Mouse (Mus musculus) heart, postnatal 0 days (tissue): ENCODE data around the gene St3gal3.

Experiments used
- CTCF ChIP-seq: IDR thresholded peaks from 2 replicates; pipeline ENCODE4 v1.5.1; 2016; ENCODE audit warnings: antibody characterized with exemption, control low read depth, low read depth
- EP300 ChIP-seq: IDR thresholded peaks from 2 replicates; pipeline ENCODE4 v1.6.1; 2016; ENCODE audit warnings: antibody characterized with exemption, low read depth

DNA sequence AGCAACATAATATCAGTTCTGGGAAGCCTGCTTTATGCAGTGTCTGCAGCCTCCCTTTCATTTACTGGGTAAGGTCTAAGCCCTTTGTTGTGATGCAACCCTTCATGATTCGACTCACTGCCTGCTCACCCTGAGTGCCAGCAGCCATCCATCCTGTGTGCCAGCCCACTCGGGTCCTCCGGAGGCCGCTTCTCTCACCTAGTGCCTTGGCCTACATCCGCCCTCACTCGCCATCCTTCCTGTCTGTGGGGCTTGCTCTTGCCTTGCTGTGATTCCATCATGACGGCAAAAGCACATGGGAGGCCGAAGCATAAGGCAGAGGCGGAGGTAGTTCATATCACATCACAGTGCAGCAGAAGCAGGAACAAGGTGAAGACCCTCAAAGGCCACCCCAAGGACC, 56.1 kb downstream of the St3gal3 start:
- no peak for TF ChIP-seq EP300
- TF ChIP-seq CTCF, result no peak
